Mouse (Mus musculus) lung, postnatal 0 days (tissue): ENCODE measurements around the gene Rpl36-ps4. TPM values are rescaled to one million over a fixed set of nuclear protein-coding genes. Genes with fewer than 3 reads are reported as not detected.

Experiments
- ATAC-seq: fragments of 200-750 bp; cut with Nextera tagmentation; 2 replicates; pipeline ENCODE4 v1.8.0; 2017; ENCODE audit warnings: moderate library complexity
- DNase-seq: peaks from one replicate; pipeline ENCODE4 v3.0.0-alpha.2; 2016; ENCODE audit warnings: low spot score
- H3K27ac ChIP-seq: fragments of 300-500 bp; sonication (generic); 2 replicates; pipeline ENCODE4 v1.5.1; 2014; ENCODE audit warnings: antibody characterized with exemption, mild to moderate bottlenecking, low read length, mixed read lengths
- H3K27me3 ChIP-seq: fragments of 300-500 bp; sonication (generic); replicated peaks from 2 replicates; pipeline ENCODE4 v1.6.1; 2014; ENCODE audit warnings: low read length, mixed read lengths; ENCODE audit not compliant: insufficient read depth
- H3K36me3 ChIP-seq: fragments of 300-500 bp; sonication (generic); 2 replicates; pipeline ENCODE4 v1.6.1; 2014; ENCODE audit warnings: low read length, mixed read lengths; ENCODE audit not compliant: insufficient read depth
- H3K4me1 ChIP-seq: fragments of 300-500 bp; sonication (generic); 2 replicates; pipeline ENCODE4 v1.6.1; 2014; ENCODE audit warnings: antibody characterized with exemption, low read depth, low read length, mixed read lengths; ENCODE audit not compliant: insufficient read depth
- H3K4me2 ChIP-seq: fragments of 300-500 bp; sonication (generic); replicated peaks from 2 replicates; pipeline ENCODE4 v1.6.1; 2014; ENCODE audit warnings: low read depth, mild to moderate bottlenecking, low read length, moderate library complexity, mixed read lengths
- H3K4me3 ChIP-seq: fragments of 300-500 bp; sonication (generic); 2 replicates; pipeline ENCODE4 v1.5.1; 2014; ENCODE audit warnings: low read depth, low read length
- H3K9ac ChIP-seq: fragments of 300-500 bp; sonication (generic); replicated peaks from 2 replicates; pipeline ENCODE4 v1.6.1; 2014; ENCODE audit warnings: low read depth, mild to moderate bottlenecking
- H3K9me3 ChIP-seq: fragments of 300-500 bp; sonication (generic); 2 replicates; pipeline ENCODE4 v1.6.1; 2016; ENCODE audit warnings: low read length, mixed read lengths
- CTCF ChIP-seq: IDR thresholded peaks from 2 replicates; pipeline ENCODE4 v1.5.1; 2016; ENCODE audit warnings: antibody characterized with exemption, mild to moderate bottlenecking
- EP300 ChIP-seq: IDR thresholded peaks from 2 replicates; pipeline ENCODE4 v1.6.1; 2016; ENCODE audit warnings: antibody characterized with exemption, mild to moderate bottlenecking, control low read depth
- WGBS: fragments of 180-500 bp; shearing (Covaris S2); extraction: QIAGEN DNeasy Blood & Tissue Kit; methylation state at CpG from one replicate; pipeline ENCODE4 v1.1.7; 2014; 5-methylcytosine and 5-hydroxymethylcytosine counted together
- polyA plus RNA-seq: library from polyadenylated mRNA; unstranded; fragments of >200 nt; fragmentation: Nextera tagmentation; extraction: Ambion mirVana; gene quantifications from 2 replicates; pipeline ENCODE4 v1.2.1, GENCODE M21; 2015

Gene Rpl36-ps4
- polyA plus RNA-seq: not detected in 2 replicates

DNA sequence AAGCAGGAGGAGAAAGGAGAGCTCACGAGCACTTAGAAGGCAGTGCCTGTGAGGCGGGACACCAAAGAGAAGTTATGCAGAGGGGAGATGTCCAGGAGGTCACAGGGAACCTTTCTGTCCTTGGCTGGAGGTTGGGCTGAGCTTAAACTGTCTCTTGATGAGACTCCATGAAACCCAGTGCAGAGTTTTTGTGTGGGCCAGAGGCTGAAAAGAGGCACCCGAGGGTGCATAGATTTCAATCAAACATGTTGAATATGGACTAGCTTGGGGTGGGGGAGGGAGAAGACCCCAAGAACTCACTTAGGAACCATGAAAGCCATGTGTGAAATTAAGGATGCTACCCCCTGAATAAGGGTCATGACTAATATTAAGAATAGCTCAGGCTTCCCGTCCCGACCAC, at the start of gene Rpl36-ps4:
Gene Rpl36-ps4 (plus strand): TSS at position 301 of the 400 bp plus-strand sequence.
- WGBS: 79% methylated on average over 5 of the region's 5 CpGs
- H3K36me3 ChIP-seq: no peaks in the 10 kb centered on the region
- H3K27me3 ChIP-seq: no peaks in the 10 kb centered on the region

DNA sequence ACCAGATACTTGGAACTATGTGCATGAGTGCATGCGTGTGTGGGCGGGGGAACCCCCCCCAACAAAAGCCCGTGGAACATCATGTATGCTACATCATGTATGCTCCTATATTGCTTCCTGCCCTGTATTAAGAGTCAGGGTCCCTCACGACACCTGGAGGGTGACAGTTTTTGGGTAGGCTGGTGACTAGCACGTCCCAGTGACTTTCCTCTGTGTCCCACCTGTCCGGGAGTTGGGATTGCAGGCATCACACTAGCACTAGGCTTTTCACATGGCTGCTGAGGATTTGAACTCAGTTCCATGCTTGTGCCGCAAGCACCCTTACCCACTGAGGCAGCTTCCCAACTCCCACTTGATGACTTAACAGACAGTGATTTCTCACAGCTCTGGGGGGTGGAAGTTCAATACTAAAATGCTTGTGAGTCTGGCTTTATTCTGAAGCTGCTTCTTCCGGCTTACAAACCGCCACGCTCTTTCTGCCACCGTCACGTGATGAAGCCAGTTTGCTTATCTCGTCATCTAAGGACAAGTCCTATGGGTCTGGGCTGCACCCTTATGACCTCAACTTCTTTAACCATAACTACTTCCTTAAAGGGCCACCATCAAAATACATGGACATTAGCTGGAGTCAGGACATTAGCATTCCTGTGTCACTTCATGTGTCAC, 49.2 kb upstream of the Rpl36-ps4 start:
- no peaks in the 10 kb centered on the region for H3K4me1 ChIP-seq
- no peaks in the 10 kb centered on the region for H3K27me3 ChIP-seq
- no peaks in the 10 kb centered on the region for H3K9me3 ChIP-seq
- no peak overlapping the region for H3K27ac ChIP-seq
- no peaks in the 10 kb centered on the region for H3K36me3 ChIP-seq
- TF ChIP-seq CTCF (no peak), EP300 (no peak)
- H3K9ac ChIP-seq: no peak overlapping the region
- no peak for DNase-seq
- no peak overlapping the region for H3K4me2 ChIP-seq
- WGBS: 76% methylated on average over 13 of the region's 13 CpGs
- no peak for ATAC-seq
- H3K4me3 ChIP-seq: no peak overlapping the region

More for the DNA sequence above, at the start of gene Rpl36-ps4:
- H3K27ac ChIP-seq: no peak within 1 kb of the TSS
- no peak within 1 kb of the TSS for H3K4me2 ChIP-seq
- no peak for ATAC-seq
- H3K4me3 ChIP-seq: no peak within 1 kb of the TSS
- no peak for TF ChIP-seq EP300
- TF ChIP-seq CTCF: no peak
- no peak within 1 kb of the TSS for H3K9ac ChIP-seq
- H3K9me3 ChIP-seq: no peaks in the 10 kb centered on the region
- no peaks in the 10 kb centered on the region for H3K4me1 ChIP-seq
- DNase-seq: no peak

DNA sequence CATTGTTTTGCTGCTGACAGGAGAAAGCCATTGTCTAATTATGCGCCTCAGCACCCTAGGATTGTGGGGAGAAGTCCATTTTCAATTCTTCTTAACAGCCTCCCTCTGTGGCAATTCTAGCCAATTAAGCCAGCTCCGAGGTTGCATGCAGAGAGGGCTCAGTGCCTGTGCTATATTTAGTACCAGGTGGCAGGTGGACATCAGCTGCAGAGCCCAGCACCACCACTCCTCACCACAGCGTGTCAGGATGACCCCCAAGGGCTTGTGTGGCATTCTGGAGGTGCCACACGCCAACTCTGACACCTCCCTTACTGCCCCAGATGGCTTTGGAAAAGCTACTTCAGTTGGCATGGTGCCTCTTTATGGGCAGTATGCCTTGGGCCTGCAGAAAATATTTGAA, 48.5 kb upstream of the Rpl36-ps4 start:
- DNase-seq (no peak), ATAC-seq (no peak)
- TF ChIP-seq CTCF (no peak), EP300 (no peak)

DNA sequence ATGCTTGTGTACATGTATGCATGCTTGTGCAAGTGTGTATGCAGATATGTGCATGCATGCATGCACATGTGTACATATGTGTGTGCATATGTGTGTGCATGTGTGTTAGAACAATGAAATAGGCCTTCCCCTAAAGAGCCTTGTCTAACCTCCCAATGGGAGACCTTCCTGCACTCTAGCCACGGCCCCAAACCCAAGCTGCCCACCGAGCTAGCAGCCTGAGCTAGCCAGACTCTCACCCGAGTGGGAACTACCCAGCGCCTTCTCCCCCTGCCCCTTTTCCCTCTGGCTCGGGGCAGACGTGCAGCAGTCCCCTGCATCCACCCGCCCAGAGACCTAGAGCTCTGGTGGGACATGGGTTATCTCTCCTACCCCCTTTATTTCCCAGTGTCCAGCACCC, 47.3 kb upstream of the Rpl36-ps4 start:
- DNase-seq (no peak), ATAC-seq (no peak)
- Histone ChIP-seq H3K36me3 (no peaks in the 10 kb centered on the region), H3K27me3 (no peaks in the 10 kb centered on the region), H3K4me2 (no peak overlapping the region), H3K9ac (no peak overlapping the region), H3K4me3 (no peak overlapping the region), H3K27ac (no peak overlapping the region), H3K9me3 (no peaks in the 10 kb centered on the region), H3K4me1 (no peaks in the 10 kb centered on the region)
- WGBS: 65% methylated on average over 7 of the region's 7 CpGs
- no peak for TF ChIP-seq CTCF
- TF ChIP-seq EP300: no peak

More for the DNA sequence above, 48.5 kb upstream of the Rpl36-ps4 start:
- Histone ChIP-seq H3K4me2 (no peak overlapping the region), H3K27ac (no peak overlapping the region), H3K27me3 (no peaks in the 10 kb centered on the region), H3K4me1 (no peaks in the 10 kb centered on the region), H3K4me3 (no peak overlapping the region), H3K36me3 (no peaks in the 10 kb centered on the region), H3K9ac (no peak overlapping the region), H3K9me3 (no peaks in the 10 kb centered on the region)
- WGBS: 45% methylated on average over 4 of the region's 4 CpGs

DNA sequence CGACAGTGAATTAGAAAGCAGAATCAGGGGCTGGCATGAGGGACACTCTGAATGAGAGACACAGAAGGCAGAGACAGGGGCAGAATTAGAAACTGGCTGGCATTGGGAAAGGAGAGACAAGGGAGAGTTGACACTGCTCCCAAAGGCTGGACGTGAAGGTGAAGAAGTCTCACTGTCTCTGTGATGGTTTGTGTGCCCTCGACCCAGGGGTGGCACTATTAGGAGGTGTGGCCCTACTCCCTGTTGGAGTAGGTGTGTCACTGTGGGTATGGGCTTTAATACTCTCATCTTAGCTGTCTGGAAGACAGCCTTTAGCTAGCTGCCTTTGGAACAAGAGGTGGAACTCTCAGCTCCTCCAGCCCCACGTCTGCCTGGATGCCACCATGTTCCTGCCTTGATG, 46.8 kb upstream of the Rpl36-ps4 start:
- Histone ChIP-seq H3K27ac (no peak overlapping the region), H3K36me3 (no peaks in the 10 kb centered on the region), H3K4me1 (no peaks in the 10 kb centered on the region), H3K4me3 (no peak overlapping the region), H3K9ac (no peak overlapping the region), H3K9me3 (no peaks in the 10 kb centered on the region), H3K4me2 (no peak overlapping the region), H3K27me3 (no peaks in the 10 kb centered on the region)
- WGBS: 70% methylated on average over 4 of the region's 4 CpGs
- ATAC-seq (no peak), DNase-seq (no peak)
- TF ChIP-seq CTCF (no peak), EP300 (no peak)

DNA sequence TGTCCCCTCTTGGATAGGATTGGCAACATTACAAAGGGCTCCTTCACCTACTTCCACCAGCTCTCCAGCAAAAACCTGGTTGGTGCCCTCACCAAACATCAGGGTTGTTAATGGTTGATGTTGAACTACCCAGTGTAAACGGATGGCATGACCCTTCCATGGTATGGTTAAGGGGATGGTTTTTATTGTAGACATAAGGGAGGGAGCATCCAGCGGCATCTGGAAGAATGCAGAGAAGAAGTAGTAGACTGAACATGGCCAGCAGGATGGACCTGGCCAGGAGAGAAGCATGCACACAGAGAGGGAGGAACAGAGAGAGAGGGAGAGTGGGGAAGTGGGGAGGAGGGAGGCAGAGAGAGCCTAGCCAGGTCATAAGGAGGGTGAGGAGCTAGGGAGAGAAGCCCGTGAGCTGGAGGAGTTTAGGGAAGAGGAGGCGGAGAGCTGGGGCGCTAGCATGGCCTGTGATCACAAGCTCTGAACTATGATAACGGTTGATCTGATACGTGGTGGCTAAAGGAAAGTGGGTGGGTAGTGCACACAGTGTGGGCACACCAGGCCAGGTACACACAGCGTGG, 45.3 kb upstream of the Rpl36-ps4 start:
- Histone ChIP-seq H3K9me3 (no peaks in the 10 kb centered on the region), H3K27me3 (no peaks in the 10 kb centered on the region), H3K36me3 (no peaks in the 10 kb centered on the region), H3K27ac (no peak overlapping the region), H3K9ac (no peak overlapping the region), H3K4me2 (no peak overlapping the region), H3K4me3 (no peak overlapping the region), H3K4me1 (no peaks in the 10 kb centered on the region)
- no peak for TF ChIP-seq EP300
- TF ChIP-seq CTCF: no peak
- ATAC-seq (no peak), DNase-seq (no peak)
- WGBS: 72% methylated on average over 8 of the region's 8 CpGs
